Mouse (Mus musculus): ENCODE results near the gene Timm10b.

DNA sequence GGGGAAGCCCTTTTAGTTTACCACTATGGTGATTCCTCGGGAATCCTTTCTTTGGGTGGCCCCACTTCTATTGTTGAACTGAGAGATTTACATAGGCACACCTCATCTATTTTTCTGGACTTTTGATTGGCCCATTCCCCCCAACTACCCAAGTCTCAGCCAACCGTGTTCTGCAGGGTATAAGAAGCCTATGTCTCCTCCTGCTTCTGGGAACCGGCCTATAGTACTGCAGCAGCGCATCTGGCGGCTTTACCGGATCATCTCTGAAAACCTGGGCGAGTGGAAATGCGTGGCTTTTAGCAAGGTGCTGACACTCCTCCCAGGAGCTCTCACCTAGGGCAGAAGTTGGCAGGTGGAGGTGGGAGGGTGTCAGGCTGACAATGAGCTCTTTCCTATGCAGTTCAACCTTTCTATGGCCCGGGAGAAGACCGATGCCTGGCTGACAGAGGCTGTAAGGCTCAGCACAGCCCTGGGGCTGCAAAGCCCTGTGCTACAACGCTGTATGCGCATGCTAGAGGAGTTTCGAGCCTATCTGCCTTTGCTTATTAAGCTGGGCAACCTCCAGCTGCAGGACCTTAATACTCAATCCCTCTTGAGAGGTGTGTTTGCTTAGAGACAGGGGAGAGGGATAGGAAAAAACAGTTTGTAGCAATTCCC, 45.8 kb downstream of the Timm10b start:
- no peak for TF ChIP-seq CTCF (IDR thresholded peaks at IDR 0.05; ENCODE audit: control insufficient read depth, insufficient read depth, insufficient read length)
- no peak for TF ChIP-seq MAX (IDR thresholded peaks at IDR 0.05)
- TF ChIP-seq MYOG (IDR thresholded peaks at IDR 0.05; ENCODE audit: control insufficient read depth, extremely low read depth, insufficient read length), result no peak
- TF ChIP-seq CEBPB (IDR thresholded peaks at IDR 0.05; ENCODE audit: low read depth), result no peak
- no peak for TF ChIP-seq USF1 (IDR thresholded peaks at IDR 0.05; ENCODE audit: low read depth)
